Mouse (Mus musculus) MEL (cell line): ENCODE results near the gene Lsm7.

Experiments used
- CTCF ChIP-seq, 3 experiments: IDR thresholded peaks in 2 of 3; conservative IDR thresholded peaks in 1 of 3; 2 replicates each; pipeline ENCODE4 v1.5.1; 2011 to 2012; ENCODE audit warnings: low read length in 3 of 3, low read depth in 2 of 3, mild to moderate bottlenecking in 2 of 3, improper control_type of control experiment in 1 of 3, inconsistent platforms in 1 of 3, mixed read lengths in 1 of 3, moderate library complexity in 1 of 3; ENCODE audit not compliant: control insufficient read depth in 1 of 3, insufficient read depth in 1 of 3, poor library complexity in 1 of 3, severe bottlenecking in 1 of 3
- MYC ChIP-seq: IDR thresholded peaks from 2 replicates; pipeline ENCODE4 v1.6.1; 2011; ENCODE audit warnings: low read depth, mild to moderate bottlenecking, low read length, improper control_type of control experiment, moderate library complexity
- TAL1 ChIP-seq: IDR thresholded peaks from 2 replicates; pipeline ENCODE4 v1.6.1; 2012; ENCODE audit warnings: mild to moderate bottlenecking, inconsistent platforms, low read length, moderate library complexity, mixed read lengths

DNA sequence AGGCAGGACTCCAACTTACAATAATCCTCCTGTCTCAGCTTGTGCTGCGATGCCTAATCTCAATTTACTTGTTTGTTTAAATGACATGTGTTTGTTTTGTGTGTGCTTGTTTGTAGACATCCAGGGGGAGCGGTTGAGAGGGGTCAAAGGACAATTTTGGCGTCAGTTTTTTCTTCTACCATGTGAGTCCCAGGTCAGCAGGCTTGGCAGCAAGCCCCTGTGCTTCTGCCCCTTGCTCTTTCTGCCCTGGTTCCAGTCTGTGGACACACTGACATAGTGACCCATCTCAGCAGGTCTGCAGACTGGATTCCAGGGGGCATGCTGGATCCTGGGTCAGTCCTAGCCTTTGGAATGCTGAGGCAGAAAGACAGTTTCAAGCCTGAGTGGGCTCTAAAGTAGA, 35.6 kb downstream of the Lsm7 start:
- TF ChIP-seq CTCF (IDR thresholded peaks at IDR 0.05 in 2 of 3, conservative IDR thresholded peaks at IDR 0.05 in 1 of 3; ENCODE audit: control insufficient read depth in 1 of 3, insufficient read depth in 1 of 3, low read depth in 2 of 3, low read length in 3 of 3, poor library complexity in 1 of 3, severe bottlenecking in 1 of 3) (no peak), MYC (0 out of 2 replicates have a peak, but pooled peaks have one; percentile 5), TAL1 (no peak)
